Mouse (Mus musculus) ES-E14 (cell line): ENCODE measurements around the gene Ell2. TPM values are rescaled to one million over a fixed set of nuclear protein-coding genes. Genes with fewer than 3 reads are reported as not detected.

Experiments
- DNase-seq: peaks from one replicate; pipeline ENCODE4 v3.0.0-alpha.2; 2013; ENCODE audit warnings: low read depth, low spot score
- H3K27ac ChIP-seq: 2 replicates; pipeline ENCODE4 v1.5.1; 2012; ENCODE audit warnings: low read depth, mild to moderate bottlenecking, low read length, moderate library complexity, mixed read lengths; ENCODE audit not compliant: poor library complexity, insufficient read depth, severe bottlenecking
- H3K36me3 ChIP-seq: 2 replicates; pipeline ENCODE4 v1.6.1; 2012; ENCODE audit warnings: mild to moderate bottlenecking, low read length, moderate library complexity, mixed read lengths; ENCODE audit not compliant: control insufficient read depth, poor library complexity, insufficient read depth, severe bottlenecking
- H3K4me1 ChIP-seq, 2 experiments: fragments of 150-350 bp in 1 of 2; sonication (generic) in 1 of 2; 2 replicates each; pipeline ENCODE4 v1.6.1; 2012; ENCODE audit warnings: low read length in 2 of 2, mild to moderate bottlenecking in 1 of 2, mixed read lengths in 1 of 2; ENCODE audit not compliant: control insufficient read depth in 2 of 2, insufficient read depth in 2 of 2, poor library complexity in 1 of 2
- H3K4me3 ChIP-seq, 2 experiments: fragments of 150-350 bp in 1 of 2; sonication (generic) in 1 of 2; 2 replicates each; pipeline ENCODE4 v1.5.1; 2012; ENCODE audit warnings: low read length in 2 of 2, low read depth in 1 of 2, mild to moderate bottlenecking in 1 of 2, mixed read lengths in 1 of 2; ENCODE audit not compliant: insufficient read depth in 1 of 2, poor library complexity in 1 of 2, severe bottlenecking in 1 of 2
- H3K9ac ChIP-seq: 2 replicates; pipeline ENCODE4 v1.6.1; 2012; ENCODE audit warnings: low read depth, mild to moderate bottlenecking, low read length, mixed read lengths; ENCODE audit not compliant: poor library complexity, insufficient read depth, severe bottlenecking
- H3K9me3 ChIP-seq: fragments of 150-350 bp; sonication (generic); 2 replicates; pipeline ENCODE4 v1.6.1; 2012; ENCODE audit warnings: low read depth, mild to moderate bottlenecking, low read length; ENCODE audit not compliant: control insufficient read depth, insufficient read depth
- CHD2 ChIP-seq: IDR thresholded peaks from 2 replicates; pipeline ENCODE4 v1.6.1; 2014; ENCODE audit warnings: mild to moderate bottlenecking, low read depth, low read length, inconsistent platforms
- HCFC1 ChIP-seq: IDR thresholded peaks from 2 replicates; pipeline ENCODE4 v1.6.1; 2012; ENCODE audit warnings: low read length, inconsistent platforms, borderline replicate concordance; ENCODE audit not compliant: insufficient read depth
- MAFK ChIP-seq: IDR thresholded peaks from 2 replicates; pipeline ENCODE4 v1.6.1; 2014; ENCODE audit warnings: mild to moderate bottlenecking, low read depth, low read length, inconsistent platforms; ENCODE audit not compliant: insufficient read depth
- ZC3H11A ChIP-seq: IDR thresholded peaks from 2 replicates; pipeline ENCODE4 v1.6.1; 2012; ENCODE audit warnings: low read depth, mild to moderate bottlenecking, inconsistent platforms, low read length, borderline replicate concordance
- ZNF384 ChIP-seq: IDR thresholded peaks from 2 replicates; pipeline ENCODE4 v1.6.1; 2012; ENCODE audit warnings: low read depth, low read length, inconsistent platforms
- in situ Hi-C, 2 experiments: fragments of 600-800 bp; cut with MboI; formaldehyde crosslinking; loops; one replicate each; pipeline ENCODE4 v1.15.1; 2025; ENCODE audit warnings: low sequenced_read_pairs in 2 of 2, inconsistent platforms in 1 of 2; ENCODE audit not compliant: unreplicated experiment in 2 of 2
- total RNA-seq: library from RNA; depleted of rRNA; stranded (reverse); fragments of 300-350 nt; gene quantifications from 2 replicates; pipeline ENCODE4 v1.2.3, GENCODE M21; 2012

Ell2 gene
- total RNA-seq, 1 experiment: 21.4 TPM

DNA sequence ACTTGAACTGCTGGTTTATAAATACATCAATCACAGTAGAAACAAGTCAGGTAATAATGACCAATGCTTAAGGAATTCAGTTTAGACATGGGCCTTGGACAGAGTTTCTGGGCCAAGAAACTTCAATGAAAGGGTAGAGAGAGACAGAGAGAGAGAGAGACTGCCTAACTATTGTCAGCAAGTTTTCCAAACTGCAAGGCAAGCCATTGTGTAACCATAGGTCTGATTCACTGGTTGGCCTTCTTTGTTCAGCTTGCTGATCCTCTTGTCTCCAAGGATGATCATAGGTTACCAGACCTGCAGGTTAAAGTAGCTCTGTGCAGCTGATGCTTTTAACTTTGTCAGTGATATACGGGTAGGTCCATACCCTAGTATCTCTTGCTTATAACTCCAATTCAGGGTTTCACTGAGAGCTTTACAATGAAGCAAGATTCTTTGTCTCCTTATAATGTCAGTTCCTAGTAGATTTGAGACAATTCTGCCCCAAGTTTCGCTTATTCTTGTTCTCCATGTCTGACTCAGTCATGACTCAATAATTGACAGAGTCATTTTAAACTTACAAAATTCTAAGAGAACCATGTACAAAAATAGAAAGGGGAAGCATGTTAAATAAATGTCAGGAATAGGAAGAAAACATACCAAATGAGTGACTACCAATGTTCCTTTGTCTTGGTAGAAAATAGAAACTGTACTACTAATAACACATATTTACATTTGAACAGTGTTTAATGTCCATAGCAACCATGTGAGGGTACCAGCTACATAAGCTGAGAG lies 82.7 kb downstream of the Ell2 start:
- no peak for DNase-seq
- H3K9ac ChIP-seq: no peak overlapping the region
- H3K4me3 ChIP-seq: no peak overlapping the region
- in situ Hi-C loops: no loop called here
- no peaks in the 10 kb centered on the region for H3K9me3 ChIP-seq
- no peak overlapping the region for H3K27ac ChIP-seq
- H3K36me3 ChIP-seq: no peaks in the 10 kb centered on the region
- TF ChIP-seq ZC3H11A (no peak), CHD2 (no peak), MAFK (no peak)
- peaks cover 0 to 11% of the 10 kb centered on the region in 2 experiments; a peak in 2 of 4 replicates for H3K4me1 ChIP-seq

DNA sequence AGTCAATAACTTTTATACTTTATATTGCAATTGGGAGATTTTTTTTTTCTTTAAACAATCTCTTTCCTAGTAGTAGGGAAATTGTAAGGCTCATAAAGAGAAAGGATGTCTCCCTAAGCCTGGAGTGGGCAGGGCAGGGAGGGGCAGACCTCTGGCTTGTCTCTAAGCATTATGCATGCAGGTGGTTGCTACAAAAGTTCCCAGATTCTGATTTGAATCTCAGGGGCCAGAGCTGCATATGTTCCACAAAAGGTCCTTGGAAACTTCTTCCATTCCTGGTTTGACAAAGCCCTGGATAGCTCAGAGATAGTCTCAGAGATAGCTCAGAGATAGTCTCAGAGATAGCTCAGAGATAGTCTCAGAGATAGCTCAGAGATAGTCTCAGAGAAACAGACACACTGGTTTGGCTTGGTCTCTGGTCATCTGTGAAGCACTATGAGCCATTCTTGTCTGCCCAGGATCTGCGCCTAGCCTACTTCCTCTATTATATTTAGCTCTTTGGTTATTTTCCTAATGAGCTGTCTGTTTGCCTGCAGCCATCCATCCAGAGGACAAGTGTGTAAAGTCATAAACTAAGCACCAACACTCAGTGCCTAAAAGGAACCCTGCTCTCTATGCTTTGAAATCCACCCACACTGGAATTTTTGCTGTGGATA lies 84.1 kb downstream of the Ell2 start:
- no peak for DNase-seq
- TF ChIP-seq CHD2 (no peak), ZNF384 (no peak), MAFK (no peak), ZC3H11A (no peak), HCFC1 (no peak)
- in situ Hi-C loops: loop anchor here in 1 of 2 experiments (10.0 kb wide), 1 partner anchor 566 kb away; no protein-coding TSS in a partner anchor
- no peaks in the 10 kb centered on the region for H3K9me3 ChIP-seq
- H3K4me1 ChIP-seq: peaks cover 0 to 16% of the 10 kb centered on the region in 2 experiments; a peak in 2 of 4 replicates
- H3K36me3 ChIP-seq: no peaks in the 10 kb centered on the region
- no peak overlapping the region for H3K9ac ChIP-seq
- H3K27ac ChIP-seq: no peak overlapping the region
- H3K4me3 ChIP-seq: no peak overlapping the region

DNA sequence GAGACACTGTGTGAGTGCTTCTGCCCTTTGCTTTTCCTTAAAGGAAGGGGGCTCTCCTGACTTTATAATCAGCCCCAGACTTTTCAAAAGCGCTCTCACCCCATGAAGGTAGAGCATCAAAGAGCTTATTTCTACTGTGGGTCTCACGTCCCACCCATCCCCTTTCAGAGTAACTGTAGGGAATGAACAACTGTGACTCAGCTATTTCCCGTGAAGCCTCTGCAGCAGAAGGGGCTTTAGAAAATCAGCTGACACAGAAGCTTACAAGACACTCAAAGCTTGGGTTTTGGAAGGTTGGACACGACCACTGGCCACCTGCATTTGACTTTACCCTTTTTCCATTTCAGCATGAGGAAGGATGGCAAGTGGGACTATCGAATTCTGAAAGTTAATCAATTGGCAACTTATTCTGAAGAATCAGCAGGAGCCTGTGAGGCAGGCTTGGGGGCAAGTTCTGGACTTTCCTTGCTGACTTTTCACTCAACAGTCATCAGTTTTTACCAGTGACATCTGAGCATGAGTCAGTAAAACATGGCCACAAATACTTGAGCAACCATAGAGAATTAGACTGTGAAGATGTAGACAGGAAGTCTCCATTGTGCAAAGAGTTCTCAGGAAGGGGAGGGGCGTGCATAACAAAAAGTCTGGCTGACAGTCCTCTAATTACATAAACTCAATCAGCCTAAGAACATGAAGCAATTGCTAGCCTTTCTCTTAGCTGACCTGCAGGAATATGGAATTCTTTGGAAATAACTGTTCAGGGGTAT lies 87.5 kb downstream of the Ell2 start:
- in situ Hi-C loops: loop anchor here in 1 of 2 experiments (10.0 kb wide), 1 partner anchor 569 kb away; no protein-coding TSS in a partner anchor
- Histone ChIP-seq H3K9me3 (no peaks in the 10 kb centered on the region), H3K9ac (no peak overlapping the region), H3K27ac (no peak overlapping the region), H3K36me3 (no peaks in the 10 kb centered on the region), H3K4me3 (no peak overlapping the region), H3K4me1 (peaks cover 0 to 18% of the 10 kb centered on the region in 2 experiments; a peak in 2 of 4 replicates)
- TF ChIP-seq CHD2 (no peak), MAFK (peak; percentile 78)
- DNase-seq: no peak

DNA sequence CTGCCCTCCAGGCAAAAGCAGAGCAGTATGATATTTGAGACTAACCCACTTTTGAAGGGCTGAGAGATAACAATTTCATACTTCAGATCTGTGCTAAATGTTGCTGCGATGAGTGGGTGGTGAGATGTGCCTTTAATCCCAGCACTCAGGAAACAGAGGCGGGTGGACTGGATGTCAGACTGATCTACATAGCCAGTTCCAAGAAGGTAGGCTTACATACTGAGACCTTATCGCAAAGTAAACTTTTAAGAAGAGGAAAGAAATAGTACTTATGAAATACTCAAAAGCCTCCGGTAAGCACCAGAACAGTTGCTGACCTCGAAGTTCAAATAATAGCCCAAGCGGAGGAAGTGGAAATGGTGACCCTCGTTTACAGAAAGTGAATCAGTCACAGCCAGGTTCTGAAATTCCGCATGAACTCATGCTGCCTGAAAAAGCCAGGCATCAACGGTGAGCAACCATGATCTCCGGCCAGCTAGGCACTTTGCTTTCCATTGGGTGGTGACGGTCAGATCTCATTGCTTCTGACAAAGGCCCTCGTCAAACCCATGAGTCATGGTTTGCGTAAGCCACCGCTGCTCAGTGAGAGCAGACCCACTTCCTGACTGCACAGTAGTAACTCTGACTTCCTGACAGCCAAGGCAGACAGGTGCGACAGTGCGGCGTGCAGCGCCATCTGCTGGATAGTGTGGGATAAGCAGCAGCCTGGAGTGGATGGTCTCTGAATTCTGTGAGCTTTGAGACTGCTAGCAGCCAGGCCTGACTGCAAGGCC lies 91.0 kb downstream of the Ell2 start:
- no peaks in the 10 kb centered on the region for H3K9me3 ChIP-seq

More for the DNA sequence above, 91.0 kb downstream of the Ell2 start:
- no peak overlapping the region for H3K27ac ChIP-seq
- TF ChIP-seq ZC3H11A (peak; percentile 99), ZNF384 (0 out of 2 replicates have a peak, but pooled peaks have one; percentile 6), CHD2 (no peak), HCFC1 (no peak), MAFK (peak; percentile 91)
- H3K4me1 ChIP-seq: peaks cover 0 to 22% of the 10 kb centered on the region in 2 experiments; a peak in 2 of 4 replicates
- peak; percentile 88 for DNase-seq
- 0 out of 4 replicates have a peak overlapping the region, but pooled peaks of 1 of the 2 experiments have one; percentile 0 for H3K4me3 ChIP-seq
- in situ Hi-C loops: loop anchor here in 1 of 2 experiments (10.0 kb wide), 1 partner anchor 573 kb away; no protein-coding TSS in a partner anchor
- no peaks in the 10 kb centered on the region for H3K36me3 ChIP-seq
- peak overlapping the region; percentile 55; the same call in 1 of the 2 replicates for H3K9ac ChIP-seq
